Mouse (Mus musculus): ENCODE results near the gene Cdc42.

Gene Cdc42

DNA sequence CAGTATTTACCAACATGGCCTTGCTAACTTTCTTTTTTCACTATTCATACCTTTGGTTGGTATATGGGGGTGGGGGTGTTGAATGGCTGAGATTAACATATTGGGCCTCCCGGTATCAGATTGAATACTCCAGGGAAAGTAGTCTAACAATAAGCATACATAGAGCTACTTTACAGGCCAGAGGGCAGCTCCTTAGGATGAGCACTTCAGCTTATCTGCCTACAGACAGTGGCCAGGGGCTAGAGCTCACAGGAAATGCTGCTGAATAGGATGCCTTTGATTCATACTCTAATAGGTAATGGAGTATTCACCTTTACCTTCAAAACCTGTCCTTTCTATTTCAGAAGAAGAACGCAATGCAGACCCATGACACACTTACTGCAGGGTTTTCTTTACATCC, 42.5 kb downstream of the Cdc42 start:
- DNase-seq = no peak

DNA sequence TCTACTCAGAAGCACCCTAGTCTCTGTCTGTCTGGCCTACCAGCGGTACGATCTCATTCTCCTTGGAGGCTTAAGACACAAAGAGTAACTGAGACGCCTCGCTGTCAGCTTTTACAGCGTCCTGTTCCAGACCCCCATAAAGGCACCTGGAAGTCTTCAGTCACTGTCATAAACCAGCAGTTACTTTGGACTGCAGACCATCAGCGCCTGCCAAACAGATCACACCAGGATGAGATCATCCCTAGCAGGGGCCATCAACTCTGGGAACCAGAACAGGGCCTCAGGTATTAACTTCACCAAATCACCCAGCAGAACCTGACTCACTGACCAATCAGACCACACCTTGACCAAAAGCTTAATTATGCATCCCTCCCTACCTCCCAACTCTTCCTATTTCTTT, 43.0 kb downstream of the Cdc42 start:
- no peak for DNase-seq

- peak in 1 of 2 experiments; percentile 50 for DNase-seq
These were observed 44.0 kb downstream of the Cdc42 start for GRCm38 (mm10) chr4:137313511-137313910.

GRCm38 (mm10) chr4:137308377-137308776, 49.1 kb downstream of the Cdc42 start:
- DNase-seq = peak; percentile 58 to 79

DNA sequence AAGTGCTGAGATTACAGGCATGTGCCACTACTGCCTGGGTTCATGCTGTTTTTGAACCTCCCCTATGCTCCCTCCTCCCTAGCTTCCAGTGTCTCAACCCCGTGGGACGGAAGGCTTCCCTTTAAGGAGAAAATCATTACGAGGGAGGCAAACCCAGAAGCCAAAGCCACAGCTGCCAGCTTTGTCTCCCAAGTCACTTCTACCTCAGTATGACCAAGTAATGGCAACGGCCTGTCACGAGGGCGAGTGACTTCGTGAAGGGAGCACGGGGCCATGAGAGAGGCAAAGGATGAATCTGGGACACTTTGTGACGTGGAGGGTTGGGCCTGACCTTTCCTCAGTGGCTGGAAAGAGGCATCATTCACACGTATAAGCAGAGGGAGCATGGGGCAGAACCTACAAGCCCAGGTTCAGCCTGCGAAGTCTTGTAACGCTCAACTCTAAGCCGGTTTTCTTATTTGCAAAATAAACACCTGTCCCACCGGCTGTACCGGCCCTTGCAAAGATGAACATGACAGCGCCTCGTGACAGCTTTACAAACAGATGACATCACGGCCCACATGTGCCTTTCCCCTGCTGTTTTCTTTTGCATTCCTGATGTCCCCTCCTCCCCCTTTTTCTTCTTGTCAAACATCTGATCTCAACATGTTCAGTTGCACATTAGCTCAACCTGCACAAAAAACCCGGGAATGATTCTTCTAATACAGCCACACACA, 50.4 kb downstream of the Cdc42 start:
- no peak for DNase-seq

DNA sequence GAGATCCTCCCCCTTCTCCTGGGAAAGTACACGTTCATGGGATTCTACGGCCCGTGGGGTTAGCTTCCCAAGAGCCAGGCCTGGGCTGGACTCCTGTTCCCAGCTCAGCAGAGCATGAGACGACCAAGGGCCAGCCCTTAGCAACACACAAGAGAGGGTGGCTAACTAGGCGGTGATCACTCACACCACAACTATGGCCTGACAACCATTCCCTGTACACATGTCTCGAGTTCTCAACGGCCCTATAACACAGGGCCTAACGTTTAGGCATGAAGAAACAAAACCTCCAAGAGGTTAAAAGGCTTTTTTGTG, 51.0 kb downstream of the Cdc42 start:
- DNase-seq = no peak

DNA sequence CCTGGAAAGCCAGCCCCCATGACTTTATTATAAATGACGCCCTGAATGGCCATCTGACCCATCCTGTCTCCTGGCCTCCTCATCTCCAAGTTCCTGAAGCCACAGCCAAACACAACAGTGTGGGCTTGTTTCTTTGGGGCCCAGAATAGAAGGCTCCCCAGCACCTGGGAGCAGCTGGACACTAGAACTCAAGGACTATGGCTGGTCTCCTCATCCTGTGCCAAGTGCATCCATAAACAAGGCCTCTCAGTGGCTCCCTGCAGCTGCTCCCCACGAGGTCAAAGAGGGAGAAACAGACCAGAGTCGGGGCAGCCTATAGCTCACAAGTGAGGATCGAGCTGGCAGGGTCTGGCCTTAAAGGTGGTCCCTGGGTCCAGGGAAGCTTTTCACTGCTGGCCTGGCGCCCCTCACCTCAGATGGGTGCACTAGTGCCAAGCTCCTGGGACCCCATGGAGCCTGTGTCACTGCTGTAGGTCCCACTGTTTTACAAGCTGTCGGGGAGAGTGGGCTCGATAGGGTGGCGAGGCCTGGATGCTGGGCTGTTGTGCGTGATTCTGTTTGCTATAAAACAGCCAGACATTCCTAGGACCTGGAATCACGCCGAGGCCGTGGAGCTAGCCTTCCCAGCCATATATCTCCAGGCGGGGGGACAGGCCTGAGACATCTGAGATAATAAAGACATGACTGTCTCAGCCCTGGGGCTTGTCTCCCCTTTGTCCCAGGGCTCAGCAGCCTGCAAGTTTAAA, 51.5 kb downstream of the Cdc42 start:
- peak; percentile 52 to 55 for DNase-seq

DNA sequence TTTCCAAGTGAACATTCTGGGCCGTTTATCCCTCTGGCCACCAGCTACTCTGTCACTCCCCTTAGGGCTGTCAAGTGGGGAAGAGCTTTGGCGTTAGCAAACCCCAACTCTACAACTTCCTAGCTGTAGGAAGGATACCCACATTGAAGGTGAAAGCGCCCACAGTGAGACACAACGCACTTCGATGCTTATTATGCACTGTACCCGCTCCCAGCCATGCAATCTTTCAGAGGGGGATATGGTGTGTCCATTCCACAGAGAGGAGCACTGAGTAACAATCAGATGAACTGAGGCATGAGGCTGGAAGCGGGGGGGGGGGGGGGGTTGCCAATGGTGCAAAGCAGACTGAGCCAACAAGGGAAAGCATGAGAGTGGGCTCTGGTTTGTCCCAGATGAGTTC, 52.5 kb downstream of the Cdc42 start:
- no peak for DNase-seq

- DNase-seq = no peak
These were observed 53.4 kb downstream of the Cdc42 start for GRCm38 (mm10) chr4:137304106-137304505.

- DNase-seq = peak; percentile 65 to 79
These were observed 55.9 kb downstream of the Cdc42 start for GRCm38 (mm10) chr4:137301635-137302034.

DNA sequence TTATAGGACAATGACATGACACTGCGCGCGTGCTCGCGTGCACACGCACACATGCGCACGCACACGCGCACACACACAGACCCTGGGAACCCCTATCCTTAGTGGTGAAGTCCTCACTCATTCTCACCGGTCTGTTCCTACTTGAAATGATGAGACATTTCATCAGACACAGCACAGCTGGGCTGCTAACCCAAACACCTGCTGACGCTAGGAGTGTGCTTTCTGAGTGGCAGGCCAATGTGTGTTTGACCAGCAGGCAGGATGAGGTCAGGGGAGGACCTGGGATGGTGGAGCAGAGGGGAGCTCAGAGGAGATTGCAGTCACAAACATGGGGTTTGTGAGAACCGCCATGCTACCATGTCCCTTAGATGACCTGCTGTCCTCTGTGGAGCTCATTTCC, 57.3 kb downstream of the Cdc42 start:
- DNase-seq = no peak

- peak in 1 of 2 experiments; percentile 57 for DNase-seq
These were observed 59.1 kb downstream of the Cdc42 start for GRCm38 (mm10) chr4:137298406-137298805.

DNA sequence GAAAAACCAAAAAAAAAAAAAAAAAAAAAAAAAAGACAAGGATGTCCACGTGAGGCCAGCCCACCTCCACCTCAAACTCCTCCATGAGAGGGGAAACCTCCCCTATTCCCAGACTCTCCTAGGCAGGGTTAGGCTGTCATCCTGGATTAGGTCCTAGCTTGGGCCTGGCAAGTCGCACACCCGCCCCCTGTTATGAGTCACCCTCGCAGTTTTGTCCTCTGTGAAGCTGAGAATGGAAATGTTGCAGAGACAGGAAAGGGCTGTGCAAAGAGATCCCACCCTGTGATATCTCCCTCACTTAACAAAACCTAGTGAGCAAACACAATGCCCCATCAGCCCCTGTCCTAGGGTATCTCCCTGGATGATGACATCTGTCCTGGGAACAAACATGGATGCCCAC, 59.9 kb downstream of the Cdc42 start:
- no peak for DNase-seq

- peak; percentile 61 to 63 for DNase-seq
These were observed 62.6 kb downstream of the Cdc42 start for GRCm38 (mm10) chr4:137294951-137295350.

DNA sequence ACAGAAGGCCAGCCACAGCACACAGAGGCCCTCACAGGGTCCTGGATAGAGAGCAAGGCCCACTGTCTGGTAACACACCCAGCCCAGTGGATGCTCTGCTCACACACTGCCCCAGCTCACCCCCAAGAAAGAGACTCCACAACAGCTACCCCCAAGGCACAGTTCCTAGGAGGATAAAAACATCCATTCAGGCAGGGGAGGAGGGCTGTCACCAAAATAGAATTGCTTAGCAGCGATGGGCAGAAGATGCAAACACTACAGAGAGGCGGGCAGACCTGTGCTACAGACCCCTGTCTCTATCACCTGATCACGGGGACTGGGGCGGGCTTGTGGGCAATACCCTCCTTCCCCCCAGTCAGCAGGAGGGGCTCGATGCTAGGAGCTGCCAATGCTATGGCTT, 63.0 kb downstream of the Cdc42 start:
- DNase-seq = no peak

- no peak for DNase-seq
These were observed 63.5 kb downstream of the Cdc42 start for GRCm38 (mm10) chr4:137294032-137294431.

DNA sequence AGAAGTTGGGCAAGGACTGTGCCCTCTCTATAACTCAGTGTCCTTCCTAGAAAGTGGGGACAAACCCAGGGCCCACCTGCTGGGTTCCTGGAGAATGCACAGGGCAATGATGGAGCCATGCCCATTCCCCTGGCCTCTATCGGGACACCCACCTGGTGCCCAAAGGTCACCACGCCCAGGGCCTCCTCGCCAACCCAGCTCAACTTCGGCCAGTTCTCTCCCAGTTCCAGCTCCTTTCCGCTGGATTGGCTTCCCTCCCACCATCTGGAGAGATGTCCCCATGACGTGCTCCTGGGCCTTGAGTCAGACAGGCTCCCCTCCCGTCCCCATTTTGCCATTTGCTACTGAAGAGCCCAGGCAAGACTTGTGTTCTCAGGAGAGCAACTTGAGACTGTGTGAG, 64.9 kb downstream of the Cdc42 start:
- DNase-seq = peak in 1 of 2 experiments; percentile 58

DNA sequence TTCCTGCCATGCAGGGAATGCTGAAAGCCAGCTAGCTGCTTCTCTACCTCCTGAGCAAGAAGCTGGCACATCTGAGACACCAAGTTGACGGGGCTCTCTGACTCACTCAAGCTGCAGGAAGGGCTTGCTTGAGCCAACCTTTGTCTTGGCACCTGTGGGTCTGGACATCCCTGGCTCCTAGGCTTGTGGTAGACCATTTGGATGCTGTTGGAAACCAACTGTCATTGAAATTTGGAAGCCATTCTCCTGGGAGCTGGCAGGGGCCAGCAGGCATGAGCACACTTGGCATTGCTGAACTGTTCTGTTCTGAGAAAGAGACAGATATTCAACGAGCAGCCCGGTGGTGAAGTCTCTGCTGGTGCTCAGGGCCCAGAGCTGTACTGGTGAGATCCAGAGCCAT, 67.3 kb downstream of the Cdc42 start:
- DNase-seq = peak; percentile 68 to 79

- no peak for DNase-seq
These were observed 67.8 kb downstream of the Cdc42 start for GRCm38 (mm10) chr4:137289701-137290100.

- DNase-seq = peak; percentile 78 to 85
These were observed 69.7 kb downstream of the Cdc42 start for GRCm38 (mm10) chr4:137287818-137288217.

DNA sequence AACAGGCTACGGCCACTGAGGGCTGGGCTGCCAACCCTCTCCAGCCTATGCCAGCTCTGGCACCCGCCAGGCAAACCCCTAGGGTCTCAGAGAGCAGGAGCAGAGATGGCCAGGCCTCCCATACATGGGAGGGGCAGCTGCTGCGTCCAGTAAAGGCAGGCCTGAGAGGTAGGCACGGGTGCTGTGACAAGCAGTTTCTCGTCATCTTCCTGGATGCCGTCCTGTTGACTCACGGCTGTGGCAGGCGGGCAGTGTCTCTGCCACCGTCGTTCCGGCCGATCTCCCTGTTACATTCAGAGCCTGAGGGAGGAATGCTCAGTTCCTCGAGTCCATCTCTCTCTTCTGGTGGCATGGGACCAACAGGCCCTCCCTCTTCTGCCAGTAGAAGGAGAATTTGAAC, 70.3 kb downstream of the Cdc42 start:
- peak; percentile 60 to 71 for DNase-seq

GRCm38 (mm10) chr4:137286662-137286953, 70.9 kb downstream of the Cdc42 start:
- no peak for DNase-seq

GRCm38 (mm10) chr4:137285876-137286661, 71.5 kb downstream of the Cdc42 start:
- peak in 1 of 2 experiments; percentile 34 for DNase-seq

DNA sequence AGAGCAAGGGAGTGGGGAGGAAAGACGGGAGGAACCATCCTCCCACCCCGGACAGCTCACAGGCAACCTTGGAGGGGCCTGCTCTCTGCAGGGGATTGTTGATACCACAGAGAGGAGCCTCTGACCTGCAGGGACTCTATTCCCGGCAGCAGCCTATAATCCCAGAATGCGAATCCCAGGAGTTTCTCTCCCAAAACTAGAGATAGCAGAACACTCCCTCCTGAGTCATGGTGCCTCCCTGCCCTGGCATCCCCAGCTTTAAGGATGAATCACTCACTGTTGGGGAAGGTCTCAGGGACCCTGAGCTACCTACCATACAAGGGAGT, 74.2 kb downstream of the Cdc42 start:
- no peak for DNase-seq

All from cerebellum, postnatal 10 days (tissue).